Mouse (Mus musculus): Measurements from ENCODE around the gene Rims4. TPM values are rescaled to one million over a fixed set of nuclear protein-coding genes. Genes with fewer than 3 reads are reported as not detected.

Rims4 gene
- polyA plus RNA-seq (2012; rRNA removed; ENCODE audit: low replicate concordance) = 1.2 and 1.9 TPM in 2 replicates

GRCm38 (mm10) chr2:163918317-163919258, at the start of gene Rims4:
Rims4 (minus strand) TSS chr2:163918683.

GRCm38 (mm10) chr2:163853461-163853901, 65.0 kb downstream of the Rims4 start, which contains the start of gene Kcnk15:
Kcnk15 (plus strand) TSS chr2:163853651.

GRCm38 (mm10) chr2:163820607-163821006, 97.9 kb downstream of the Rims4 start, which contains the start of gene Ccn5:
Ccn5 (plus strand) TSS chr2:163820861.

Other genes with a start within 250 kb of the Rims4 start
- 2.2 and 2.7 TPM in 2 replicates for gene Ada, start 168.4 kb downstream of the Rims4 start, polyA plus RNA-seq (2012; rRNA removed; ENCODE audit: low replicate concordance)
- 16.1 and 19.6 TPM in 2 replicates for gene Ccn5, start 97.8 kb downstream of the Rims4 start, polyA plus RNA-seq (2012; rRNA removed; ENCODE audit: low replicate concordance)
- not detected in 2 replicates for gene Kcnk15, start 65.0 kb downstream of the Rims4 start, polyA plus RNA-seq (2012; rRNA removed; ENCODE audit: low replicate concordance)
- 54.2 and 98.4 TPM in 2 replicates for gene Ywhab, start 76.3 kb upstream of the Rims4 start, polyA plus RNA-seq (2012; rRNA removed; ENCODE audit: low replicate concordance)
- 1.6 and 1.7 TPM in 2 replicates for gene Pabpc1l, start 106.8 kb upstream of the Rims4 start, polyA plus RNA-seq (2012; rRNA removed; ENCODE audit: low replicate concordance)
- 21.8 and 26.0 TPM in 2 replicates for gene Stk4, start 151.6 kb upstream of the Rims4 start, polyA plus RNA-seq (2012; rRNA removed; ENCODE audit: low replicate concordance)
- 58.9 and 67.9 TPM in 2 replicates for gene Tomm34, start 152.5 kb upstream of the Rims4 start, polyA plus RNA-seq (2012; rRNA removed; ENCODE audit: low replicate concordance)

Measured in mammary gland, adult 2 months (tissue).